Comparison of ENCODE assay signal across 8 mouse cellular contexts in the genomic region with DNA sequence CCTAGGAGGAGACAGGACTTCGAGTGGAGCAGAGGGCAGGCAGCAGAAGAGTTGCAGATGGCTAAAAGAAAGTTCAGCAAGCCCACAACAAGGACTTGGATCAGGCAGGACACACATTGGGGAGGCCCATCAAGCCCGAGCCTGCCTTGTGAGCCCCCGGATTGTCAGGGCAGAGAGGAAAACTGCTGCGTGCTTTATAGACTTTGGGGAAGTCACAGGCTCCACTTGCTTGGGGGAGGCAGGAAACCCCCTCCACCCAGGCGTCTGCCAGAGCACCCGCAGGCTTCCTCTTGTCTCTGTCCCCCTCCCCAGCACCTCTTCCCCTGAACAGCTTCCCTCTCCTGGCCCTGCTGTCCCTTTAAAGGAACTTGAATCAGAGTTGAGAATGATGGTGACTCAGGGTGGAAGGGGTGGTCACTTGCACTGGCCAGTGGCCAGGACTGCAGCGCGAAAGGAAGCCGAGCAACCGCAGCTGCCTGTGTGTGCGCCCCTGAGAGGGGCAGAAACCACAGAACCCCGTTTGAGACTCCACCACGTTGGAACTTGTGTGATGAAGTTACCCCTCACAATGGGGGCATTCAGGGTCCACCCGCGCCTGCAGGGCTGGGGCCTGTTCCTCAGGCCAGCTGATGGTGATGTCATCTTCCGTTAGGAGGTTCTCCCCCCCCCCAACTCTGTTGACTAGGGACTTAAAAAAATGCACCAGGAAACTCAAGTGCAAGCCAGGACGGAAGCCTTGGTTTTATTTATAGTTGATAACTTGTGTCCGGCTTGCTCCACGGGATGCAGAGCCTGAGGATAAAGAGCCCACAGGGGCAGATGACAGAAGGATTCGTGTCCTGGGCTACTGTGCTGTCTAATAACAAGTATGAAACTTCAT.
DNase-seq lines count a peak whose midpoint lies in the region; ATAC-seq and TF ChIP-seq lines count a peak whose summit lies in the region.

No protein-coding gene starts in this region.

- H3K27me3 ChIP-seq in hindbrain, embryonic 12.5 days: no peaks in the 10 kb centered on the region
- no peaks in the 10 kb centered on the region for H3K27me3 ChIP-seq in lung, postnatal 0 days (replicated peaks; ENCODE audit: insufficient read depth, low read length)

- peak; percentile 83 for TF ChIP-seq EP300 in lung, postnatal 0 days (IDR thresholded peaks at IDR 0.05)

- H3K27ac ChIP-seq in hindbrain, embryonic 12.5 days: peak overlapping the region; percentile 53
- peak overlapping the region; percentile 85 for H3K27ac ChIP-seq in lung, postnatal 0 days (ENCODE audit: low read length)

- no peaks in the 10 kb centered on the region for H3K9me3 ChIP-seq in hindbrain, embryonic 12.5 days (replicated peaks)
- H3K9me3 ChIP-seq in lung, postnatal 0 days (ENCODE audit: low read length): no peaks in the 10 kb centered on the region

- no peaks in the 10 kb centered on the region for H3K36me3 ChIP-seq in hindbrain, embryonic 12.5 days
- no peaks in the 10 kb centered on the region for H3K36me3 ChIP-seq in lung, postnatal 0 days (ENCODE audit: insufficient read depth, low read length)

- WGBS in hindbrain, embryonic 12.5 days: 54% methylated on average over 20 of the region's 20 CpGs
- 5% methylated on average over 20 of the region's 20 CpGs for WGBS in lung, postnatal 0 days

- peak; percentile 69 for DNase-seq in A20 (ENCODE audit: low read depth, low spot score)
- DNase-seq in adrenal gland, postnatal 10 days: peak; percentile 85
- peak; percentile 43 to 51 for DNase-seq in frontal cortex, postnatal 36 days (ENCODE audit: low spot score in 2 of 2)
- DNase-seq in layer of hippocampus, postnatal 10 days (ENCODE audit: low spot score in 2 of 2): peak; percentile 69 to 70
- peak; percentile 92 for DNase-seq in lung, postnatal 0 days (ENCODE audit: low spot score)
- peak; percentile 43 for DNase-seq in right cerebral cortex, adult 18-20 months
- peak; percentile 79 for DNase-seq in thymus, postnatal 4 days

- peak; percentile 14; the same call in 1 of the 2 replicates for TF ChIP-seq CTCF in lung, postnatal 0 days (IDR thresholded peaks at IDR 0.05)

- no peak overlapping the region for H3K9ac ChIP-seq in hindbrain, embryonic 12.5 days
- H3K9ac ChIP-seq in lung, postnatal 0 days (replicated peaks; ENCODE audit: low read depth): peak overlapping the region; percentile 36

- no peak overlapping the region for H3K4me3 ChIP-seq in hindbrain, embryonic 12.5 days
- H3K4me3 ChIP-seq in lung, postnatal 0 days (ENCODE audit: low read depth, low read length): peak overlapping the region; percentile 24

- H3K4me2 ChIP-seq in hindbrain, embryonic 12.5 days (replicated peaks): no peak overlapping the region
- H3K4me2 ChIP-seq in lung, postnatal 0 days (replicated peaks; ENCODE audit: low read depth, low read length): peak overlapping the region; percentile 56

- peaks cover 12% of the 10 kb centered on the region for H3K4me1 ChIP-seq in hindbrain, embryonic 12.5 days
- peaks cover 23% of the 10 kb centered on the region for H3K4me1 ChIP-seq in lung, postnatal 0 days (ENCODE audit: insufficient read depth, low read depth, low read length)

- ATAC-seq in hindbrain, embryonic 12.5 days (ENCODE audit: low FRiP score): no peak
- peak; percentile 83 for ATAC-seq in lung, postnatal 0 days
